Mouse (Mus musculus) CH12F3 (cell line): ENCODE results near the gene Ctsa.
"Not testable (repeated sequence)": the region's sequence is repeated elsewhere in the genome, so short reads cannot be mapped to it uniquely, and the experiment has no call there.

Experiments used
- in situ Hi-C: fragments of 300-500 bp; cut with MboI; formaldehyde crosslinking; loops from 2 replicates; pipeline ENCODE4 v1.14.3; 2020; ENCODE audit warnings: low sequenced_read_pairs

Ctsa gene

GRCm38 (mm10) chr2:164875648-164876047 is 43.0 kb downstream of the Ctsa start:
- in situ Hi-C loops = not testable (repeated sequence)

- in situ Hi-C loops = not testable (repeated sequence)
Observed at GRCm38 (mm10) chr2:164877376-164878215, 44.9 kb downstream of the Ctsa start.

GRCm38 (mm10) chr2:164878509-164879227 is 46.0 kb downstream of the Ctsa start:
- in situ Hi-C loops = no loop called here

DNA sequence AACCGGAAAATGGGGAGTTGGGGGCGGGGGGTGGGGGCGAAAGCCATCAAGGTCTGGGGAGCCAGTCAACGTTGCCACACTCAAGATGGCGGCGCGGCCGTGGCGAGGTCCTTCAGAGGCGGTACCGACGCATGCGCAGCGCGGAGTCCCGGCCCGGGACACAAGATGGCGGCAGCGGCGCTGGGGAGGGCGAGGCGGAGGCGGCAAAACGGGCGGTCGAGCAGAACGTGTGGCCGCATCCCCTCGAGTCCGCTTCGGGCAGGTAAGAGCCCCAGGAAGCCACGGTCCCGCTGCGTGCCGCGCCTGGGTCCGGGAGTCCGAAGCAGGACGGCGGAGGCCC is 46.5 kb downstream of the Ctsa start, which contains the start of gene Pcif1:
Pcif1 (plus strand) TSS at position 77 of the 340 bp plus-strand sequence.
- in situ Hi-C loops = no loop called here

DNA sequence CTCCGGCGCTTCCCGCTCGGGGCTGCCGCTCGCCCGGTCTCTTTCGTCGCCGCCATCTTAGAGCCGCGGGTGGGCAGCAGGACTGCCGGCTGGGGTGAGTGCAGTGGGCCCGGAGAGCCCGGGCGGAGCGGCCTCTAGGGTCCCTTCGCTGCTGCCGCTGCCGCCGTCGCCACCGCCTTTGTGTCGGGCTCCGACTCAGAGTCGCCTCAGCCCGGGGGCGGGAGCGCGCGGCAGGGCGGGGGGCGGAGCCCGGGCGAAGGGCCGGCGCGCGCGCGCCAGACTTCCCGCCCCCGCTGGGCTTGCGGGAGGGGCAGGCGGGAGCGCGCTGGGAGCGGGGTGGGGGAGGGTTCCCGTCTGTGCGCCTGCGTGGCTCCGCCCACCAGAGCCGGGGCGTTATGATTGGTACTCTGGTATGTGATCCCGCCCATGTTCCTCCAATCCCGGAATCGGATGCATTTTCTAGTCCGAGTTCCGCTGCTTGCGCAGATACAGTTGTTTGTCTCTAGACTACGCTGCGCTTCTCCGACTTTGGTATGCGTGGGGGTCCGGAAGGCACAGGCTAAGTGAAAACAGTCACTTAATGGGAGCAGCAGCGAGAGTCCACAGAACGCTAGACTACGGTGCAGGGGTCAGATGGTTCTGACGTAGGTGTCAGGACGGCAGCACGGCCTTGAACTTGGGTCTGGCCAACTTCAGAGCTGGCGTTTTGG is 47.0 kb downstream of the Ctsa start:
- in situ Hi-C loops = no loop called here

DNA sequence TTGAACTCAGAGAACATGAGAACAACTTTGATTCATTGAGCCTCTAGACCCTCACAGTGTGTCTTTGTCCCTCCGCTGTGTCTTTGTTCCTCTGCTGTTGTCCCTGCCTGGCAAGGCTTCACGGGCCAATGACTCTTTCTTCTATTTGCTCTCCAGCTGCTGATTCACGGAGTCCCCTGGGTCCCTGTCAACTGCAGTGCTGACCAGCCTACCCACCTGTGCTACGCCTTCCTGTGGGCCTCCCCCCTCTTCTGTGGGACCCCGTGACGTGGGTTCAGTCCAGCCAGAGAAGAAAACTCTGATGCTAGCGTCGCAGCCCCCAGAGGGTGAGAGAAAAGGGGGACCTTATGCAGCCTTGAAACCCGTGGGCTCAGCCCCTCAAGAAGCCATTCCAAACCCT is 49.9 kb downstream of the Ctsa start:
- in situ Hi-C loops = no loop called here

- in situ Hi-C loops = no loop called here
Observed at GRCm38 (mm10) chr2:164885788-164886187, 53.1 kb downstream of the Ctsa start.

DNA sequence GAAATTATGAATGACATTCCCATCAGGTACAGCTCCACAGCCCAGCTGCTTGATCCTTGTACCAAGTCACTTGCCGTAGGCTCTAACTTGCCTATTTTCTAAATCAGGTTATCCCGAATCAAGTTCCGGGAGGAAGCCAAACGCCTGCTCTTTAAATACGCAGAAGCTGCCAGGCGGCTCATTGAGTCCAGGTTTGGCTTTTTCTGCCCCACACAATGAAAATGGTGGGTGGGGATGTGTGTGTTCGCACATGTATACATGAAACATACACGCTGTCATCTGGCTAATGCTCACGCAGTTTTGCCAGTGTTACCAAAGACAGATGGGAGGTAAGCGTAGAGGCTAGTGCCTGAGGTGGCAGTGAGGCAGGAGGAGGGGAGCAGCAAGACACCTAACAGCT is 53.9 kb downstream of the Ctsa start:
- in situ Hi-C loops = no loop called here

DNA sequence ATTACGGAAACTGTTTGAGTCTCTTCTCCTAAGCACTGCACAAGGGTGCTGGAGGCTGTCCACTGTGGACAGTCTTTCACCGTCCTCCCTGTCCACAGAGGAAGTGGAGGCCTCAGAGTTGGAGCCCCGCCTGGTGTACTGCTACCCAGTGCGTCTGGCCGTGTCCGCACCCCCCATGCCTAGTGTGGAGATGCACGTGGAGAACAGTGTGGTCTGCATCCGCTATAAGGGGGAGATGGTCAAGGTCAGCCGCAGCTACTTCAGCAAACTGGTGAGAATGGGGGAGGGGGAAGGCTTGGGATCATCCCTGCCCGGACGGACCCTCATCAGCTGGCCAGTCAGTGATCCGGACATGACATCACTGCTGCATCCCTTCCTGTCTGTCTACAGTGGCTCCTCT is 56.3 kb downstream of the Ctsa start:
- in situ Hi-C loops = no loop called here

GRCm38 (mm10) chr2:164889960-164890359 is 57.3 kb downstream of the Ctsa start:
- in situ Hi-C loops = no loop called here
